Mouse (Mus musculus) limb, embryonic 12.5 days (tissue): ENCODE measurements around the gene Kcnj4. TPM values are rescaled to one million over a fixed set of nuclear protein-coding genes. Genes with fewer than 3 reads are reported as not detected.

Experiments
- ATAC-seq: fragments of 200-750 bp; cut with Nextera tagmentation; 2 replicates; pipeline ENCODE4 v1.8.0; 2017; ENCODE audit warnings: low read depth, moderate TSS enrichment; ENCODE audit not compliant: insufficient number of reproducible peaks, insufficient read depth, low FRiP score, low TSS enrichment
- H3K27ac ChIP-seq: fragments of 300-500 bp; sonication (generic); 2 replicates; pipeline ENCODE4 v1.5.1; 2016; ENCODE audit warnings: mild to moderate bottlenecking, moderate library complexity
- H3K27me3 ChIP-seq: fragments of 300-500 bp; sonication (generic); 2 replicates; pipeline ENCODE4 v1.6.1; 2016; ENCODE audit warnings: mild to moderate bottlenecking, moderate library complexity
- H3K36me3 ChIP-seq: fragments of 300-500 bp; sonication (generic); 2 replicates; pipeline ENCODE4 v1.6.1; 2016; ENCODE audit warnings: mild to moderate bottlenecking, moderate library complexity
- H3K4me1 ChIP-seq: fragments of 300-500 bp; sonication (generic); replicated peaks from 2 replicates; pipeline ENCODE4 v1.6.1; 2016
- H3K4me2 ChIP-seq: fragments of 300-500 bp; sonication (generic); 2 replicates; pipeline ENCODE4 v1.6.1; 2016; ENCODE audit warnings: mild to moderate bottlenecking, moderate library complexity
- H3K4me3 ChIP-seq: fragments of 300-500 bp; sonication (generic); replicated peaks from 2 replicates; pipeline ENCODE4 v1.5.1; 2016; ENCODE audit warnings: mild to moderate bottlenecking
- H3K9ac ChIP-seq: fragments of 300-500 bp; sonication (generic); replicated peaks from 2 replicates; pipeline ENCODE4 v1.6.1; 2016; ENCODE audit warnings: mild to moderate bottlenecking, moderate library complexity
- H3K9me3 ChIP-seq: fragments of 300-500 bp; sonication (generic); 2 replicates; pipeline ENCODE4 v1.6.1; 2016; ENCODE audit warnings: mild to moderate bottlenecking, moderate library complexity
- WGBS: fragments of 180-500 bp; shearing (Covaris S2); methylation state at CpG from one replicate; pipeline ENCODE4 v1.1.7; 2016; 5-methylcytosine and 5-hydroxymethylcytosine counted together
- polyA plus RNA-seq: library from polyadenylated mRNA; unstranded; fragments of >200 nt; fragmentation: Nextera tagmentation; extraction: Ambion mirVana; gene quantifications from 2 replicates; pipeline ENCODE4 v1.2.1, GENCODE M21; 2016

The Kcnj4 gene
- polyA plus RNA-seq, 1 experiment from 2014 or later, result not detected

DNA sequence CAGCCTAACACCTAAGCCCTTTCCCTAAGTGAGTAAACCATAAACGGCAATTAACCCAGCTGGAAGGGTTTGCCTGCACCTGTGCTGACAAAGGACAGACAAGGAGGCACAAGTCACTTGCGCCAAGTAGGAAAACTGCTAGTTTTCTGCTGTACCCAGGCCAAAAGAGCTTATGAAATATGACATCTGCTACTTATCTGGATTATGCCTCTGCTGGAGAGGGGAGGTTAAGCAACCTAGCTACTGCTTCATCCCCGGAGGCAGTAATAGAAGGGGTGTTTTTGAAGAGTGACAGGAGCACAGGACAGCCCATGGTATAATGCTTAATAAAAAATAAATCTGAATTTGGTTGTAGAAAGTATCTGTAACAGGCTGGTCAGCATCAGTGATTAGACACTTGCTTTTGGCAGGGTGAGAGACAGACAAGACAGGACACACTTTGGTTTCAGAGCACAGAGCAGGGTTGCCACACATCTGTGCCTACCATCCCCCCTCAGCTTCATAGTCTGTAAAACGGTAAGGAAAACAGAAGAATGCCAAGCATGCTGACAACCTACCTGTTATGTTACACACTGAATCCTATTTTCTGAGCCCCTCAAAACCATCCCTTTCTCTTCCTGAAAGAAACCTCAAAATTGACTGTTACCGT is 23.1 kb upstream of the Kcnj4 start:
- Histone ChIP-seq H3K4me2 (no peak overlapping the region), H3K27me3 (no peaks in the 10 kb centered on the region), H3K27ac (no peak overlapping the region), H3K36me3 (peaks cover 99% of the 10 kb centered on the region), H3K9ac (no peak overlapping the region), H3K9me3 (no peaks in the 10 kb centered on the region), H3K4me3 (no peak overlapping the region), H3K4me1 (peaks cover 3% of the 10 kb centered on the region; the same call in 1 of the 2 replicates)
- 62% methylated on average over 5 of the region's 5 CpGs for WGBS
- ATAC-seq, result no peak

DNA sequence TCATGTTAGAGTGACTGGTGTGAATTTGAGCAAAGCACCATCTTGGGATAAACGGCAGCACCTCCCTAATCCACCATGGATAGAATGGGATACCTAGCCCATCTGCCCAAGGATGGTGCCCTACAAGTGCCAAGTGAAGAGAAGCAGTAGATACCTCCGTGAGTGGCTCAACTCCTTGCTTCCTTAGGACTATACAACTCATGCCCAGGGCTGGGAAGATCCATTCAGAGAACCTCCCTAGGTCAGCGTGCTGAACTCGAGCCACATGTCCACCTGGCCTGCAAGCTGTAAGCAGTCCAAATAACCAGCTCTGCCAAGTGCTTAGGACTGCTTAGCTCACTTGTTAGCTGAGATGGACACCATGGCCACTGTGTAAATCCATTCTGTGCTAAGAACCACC is 22.2 kb upstream of the Kcnj4 start:
- WGBS, result 79% methylated on average over 4 of the region's 4 CpGs
- no peak overlapping the region for H3K4me3 ChIP-seq
- no peaks in the 10 kb centered on the region for H3K9me3 ChIP-seq
- ATAC-seq, result no peak
- H3K27ac ChIP-seq, result no peak overlapping the region
- no peak overlapping the region for H3K4me2 ChIP-seq
- no peak overlapping the region for H3K9ac ChIP-seq
- H3K36me3 ChIP-seq, result peaks cover 95% of the 10 kb centered on the region
- no peaks in the 10 kb centered on the region for H3K27me3 ChIP-seq
- H3K4me1 ChIP-seq, result peaks cover 3% of the 10 kb centered on the region; the same call in 1 of the 2 replicates

DNA sequence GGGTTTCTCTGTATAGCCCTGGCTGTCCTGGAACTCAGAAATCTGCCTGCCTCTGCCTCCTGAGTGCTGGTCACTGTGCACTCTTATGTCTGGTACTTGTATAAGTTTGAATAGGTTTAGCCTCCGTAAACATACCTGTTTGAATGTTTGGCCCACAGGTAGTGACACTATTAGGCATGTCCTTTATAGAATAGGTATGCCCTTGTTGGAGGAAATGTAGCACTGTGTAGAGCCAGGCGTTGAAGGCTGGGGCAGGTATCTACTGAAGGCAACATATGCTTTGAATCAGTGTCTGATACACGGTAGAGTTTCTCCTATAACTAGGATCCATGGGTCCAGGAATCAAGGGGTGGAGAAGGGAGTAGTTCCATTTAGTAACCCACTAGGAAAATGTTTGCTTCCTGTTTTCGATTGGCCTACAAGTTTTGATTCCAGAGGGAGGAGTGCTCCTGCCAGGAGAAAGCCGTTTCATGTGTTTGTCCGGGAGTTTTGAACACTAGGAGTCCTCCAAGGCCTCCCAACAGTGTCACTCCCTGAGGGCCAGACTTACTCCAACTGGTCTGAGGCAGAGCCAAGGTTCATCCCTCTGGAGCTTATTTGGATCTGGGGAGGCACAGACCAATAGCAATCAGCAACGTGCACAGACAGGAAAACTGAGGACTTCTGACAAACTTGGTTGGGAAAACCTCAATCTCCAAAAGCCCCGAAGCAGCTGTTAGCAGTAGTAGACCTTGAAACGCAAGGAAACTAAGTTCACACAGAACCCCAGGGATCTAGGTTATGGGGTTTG is 21.1 kb upstream of the Kcnj4 start:
- Histone ChIP-seq H3K4me1 (peaks cover 3% of the 10 kb centered on the region; the same call in 1 of the 2 replicates), H3K27me3 (no peaks in the 10 kb centered on the region), H3K4me2 (no peak overlapping the region), H3K27ac (peak overlapping the region; percentile 50), H3K9me3 (no peaks in the 10 kb centered on the region), H3K36me3 (peaks cover 85% of the 10 kb centered on the region), H3K9ac (no peak overlapping the region), H3K4me3 (no peak overlapping the region)
- ATAC-seq, result no peak
- 68% methylated on average over 9 of the region's 9 CpGs for WGBS

DNA sequence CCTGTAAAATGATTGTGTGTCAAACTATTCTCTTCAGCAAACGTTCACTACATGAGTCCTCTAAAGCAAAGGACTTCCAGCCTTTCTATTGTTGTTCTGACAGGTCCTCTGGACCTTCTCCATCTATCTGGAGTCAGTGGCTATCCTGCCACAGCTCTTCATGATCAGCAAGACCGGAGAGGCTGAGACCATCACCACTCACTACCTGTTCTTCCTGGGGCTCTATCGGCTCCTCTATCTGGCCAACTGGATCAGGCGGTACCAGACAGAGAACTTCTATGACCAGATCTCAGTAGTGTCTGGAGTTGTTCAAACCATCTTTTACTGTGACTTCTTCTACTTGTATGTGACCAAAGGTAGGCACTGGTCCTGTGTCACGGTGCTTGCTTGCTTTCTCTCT is 20.5 kb upstream of the Kcnj4 start:
- ATAC-seq, result no peak
- Histone ChIP-seq H3K27ac (no peak overlapping the region), H3K36me3 (peaks cover 79% of the 10 kb centered on the region), H3K4me3 (no peak overlapping the region), H3K27me3 (no peaks in the 10 kb centered on the region), H3K9me3 (no peaks in the 10 kb centered on the region), H3K4me2 (no peak overlapping the region), H3K9ac (no peak overlapping the region), H3K4me1 (peaks cover 3% of the 10 kb centered on the region; the same call in 1 of the 2 replicates)
- 90% methylated on average over 5 of the region's 5 CpGs for WGBS

DNA sequence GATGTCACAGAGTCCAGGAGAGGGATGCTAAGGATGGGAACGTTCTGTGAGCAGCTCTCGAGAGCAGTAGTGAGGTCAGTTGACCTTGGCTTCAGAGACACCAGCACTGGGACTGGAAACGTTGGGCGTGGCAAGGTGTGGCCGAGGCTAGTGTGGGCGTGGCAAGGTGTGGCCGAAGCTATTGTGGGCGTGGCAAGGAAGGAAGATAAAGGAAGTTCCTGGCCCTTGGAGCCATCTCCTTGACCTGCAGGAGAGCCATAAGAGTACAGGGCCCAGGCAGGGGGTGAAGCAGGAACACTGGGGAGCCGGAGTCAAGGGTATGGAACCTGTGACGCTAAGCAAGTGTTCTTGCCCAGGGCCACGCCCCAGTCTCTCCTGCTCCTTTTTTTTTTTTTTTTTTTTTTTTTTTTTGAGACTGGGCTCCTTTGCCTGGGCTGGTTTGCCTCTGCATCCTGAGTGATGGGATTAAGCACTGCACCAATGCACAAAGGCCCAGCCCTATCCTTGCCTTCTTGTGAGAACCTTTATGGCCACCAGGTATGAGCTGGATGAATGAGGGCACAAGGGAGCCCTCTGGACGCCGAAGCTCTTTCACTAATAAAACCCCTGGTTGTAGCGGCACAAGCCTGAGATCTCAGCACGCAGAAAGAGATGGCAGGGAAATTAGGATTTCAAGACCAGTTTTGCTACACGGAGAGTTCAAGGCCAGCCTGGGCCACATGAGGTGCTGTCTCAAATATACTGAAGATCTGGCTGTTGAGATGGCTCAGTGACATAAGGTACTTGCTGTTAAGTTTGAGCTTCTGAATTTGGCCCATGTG is 14.6 kb upstream of the Kcnj4 start:
- H3K4me3 ChIP-seq, result no peak overlapping the region
- H3K9me3 ChIP-seq, result no peaks in the 10 kb centered on the region
- H3K27ac ChIP-seq, result no peak overlapping the region
- ATAC-seq, result no peak
- WGBS, result 42% methylated on average over 16 of the region's 16 CpGs
- H3K9ac ChIP-seq, result no peak overlapping the region
- H3K4me2 ChIP-seq, result no peak overlapping the region
- peaks cover 36% of the 10 kb centered on the region for H3K27me3 ChIP-seq
- peaks cover 18% of the 10 kb centered on the region for H3K4me1 ChIP-seq
- peaks cover 20% of the 10 kb centered on the region for H3K36me3 ChIP-seq

DNA sequence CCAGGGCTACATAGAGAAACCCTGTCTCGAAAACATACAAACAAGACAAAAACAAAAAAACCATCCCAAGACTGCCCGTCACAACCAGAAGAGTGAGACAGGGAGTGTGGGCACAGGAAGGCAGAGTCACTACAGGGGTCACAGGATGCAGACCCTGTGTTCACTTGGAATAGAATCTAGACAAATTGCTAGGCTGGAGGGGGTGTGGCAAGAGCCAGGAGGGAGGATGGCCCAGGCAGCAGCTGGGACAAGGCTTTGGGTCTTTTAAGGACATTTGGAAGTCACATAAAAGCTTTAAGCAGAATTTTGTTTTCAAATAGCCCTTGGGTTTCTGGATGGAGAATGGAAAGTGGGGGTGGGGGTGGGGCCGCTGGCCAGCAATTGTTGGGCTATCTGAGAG is 13.5 kb upstream of the Kcnj4 start:
- ATAC-seq, result no peak
- no peak overlapping the region for H3K27ac ChIP-seq
- H3K9ac ChIP-seq, result no peak overlapping the region
- H3K36me3 ChIP-seq, result peaks cover 10% of the 10 kb centered on the region
- peaks cover 47% of the 10 kb centered on the region for H3K27me3 ChIP-seq
- no peak overlapping the region for H3K4me3 ChIP-seq
- peak overlapping the region; percentile 4 for H3K4me2 ChIP-seq
- 69% methylated on average over 3 of the region's 3 CpGs for WGBS
- no peaks in the 10 kb centered on the region for H3K9me3 ChIP-seq
- peaks cover 25% of the 10 kb centered on the region for H3K4me1 ChIP-seq

DNA sequence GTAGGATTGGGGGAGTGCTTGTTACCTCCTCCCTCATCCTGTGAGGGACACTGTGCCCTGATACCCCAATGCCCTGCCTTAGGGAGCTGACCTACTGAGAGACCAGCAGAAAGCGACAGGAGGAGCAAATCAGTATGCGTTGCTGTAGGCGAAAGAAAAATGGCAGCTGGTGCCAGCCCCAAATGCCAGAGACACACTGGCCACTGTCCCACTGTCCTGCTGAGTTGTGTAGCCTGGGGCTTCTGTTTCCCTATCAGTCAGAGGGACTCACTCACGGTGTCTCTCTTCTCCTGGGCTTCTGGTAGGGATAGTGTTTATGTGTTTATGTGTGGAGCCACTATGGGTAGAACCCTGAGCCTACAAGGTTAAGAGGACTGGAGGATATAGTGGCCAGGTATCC is 12.7 kb upstream of the Kcnj4 start:
- H3K36me3 ChIP-seq, result peaks cover under 1% of the 10 kb centered on the region; the same call in 1 of the 2 replicates
- no peak overlapping the region for H3K9ac ChIP-seq
- H3K27ac ChIP-seq, result no peak overlapping the region
- ATAC-seq, result no peak
- peak overlapping the region; percentile 90 for H3K4me2 ChIP-seq
- peak overlapping the region; percentile 60 for H3K4me3 ChIP-seq
- H3K9me3 ChIP-seq, result no peaks in the 10 kb centered on the region
- 84% methylated on average over 4 of the region's 4 CpGs for WGBS
- H3K4me1 ChIP-seq, result peaks cover 28% of the 10 kb centered on the region
- peaks cover 55% of the 10 kb centered on the region for H3K27me3 ChIP-seq

DNA sequence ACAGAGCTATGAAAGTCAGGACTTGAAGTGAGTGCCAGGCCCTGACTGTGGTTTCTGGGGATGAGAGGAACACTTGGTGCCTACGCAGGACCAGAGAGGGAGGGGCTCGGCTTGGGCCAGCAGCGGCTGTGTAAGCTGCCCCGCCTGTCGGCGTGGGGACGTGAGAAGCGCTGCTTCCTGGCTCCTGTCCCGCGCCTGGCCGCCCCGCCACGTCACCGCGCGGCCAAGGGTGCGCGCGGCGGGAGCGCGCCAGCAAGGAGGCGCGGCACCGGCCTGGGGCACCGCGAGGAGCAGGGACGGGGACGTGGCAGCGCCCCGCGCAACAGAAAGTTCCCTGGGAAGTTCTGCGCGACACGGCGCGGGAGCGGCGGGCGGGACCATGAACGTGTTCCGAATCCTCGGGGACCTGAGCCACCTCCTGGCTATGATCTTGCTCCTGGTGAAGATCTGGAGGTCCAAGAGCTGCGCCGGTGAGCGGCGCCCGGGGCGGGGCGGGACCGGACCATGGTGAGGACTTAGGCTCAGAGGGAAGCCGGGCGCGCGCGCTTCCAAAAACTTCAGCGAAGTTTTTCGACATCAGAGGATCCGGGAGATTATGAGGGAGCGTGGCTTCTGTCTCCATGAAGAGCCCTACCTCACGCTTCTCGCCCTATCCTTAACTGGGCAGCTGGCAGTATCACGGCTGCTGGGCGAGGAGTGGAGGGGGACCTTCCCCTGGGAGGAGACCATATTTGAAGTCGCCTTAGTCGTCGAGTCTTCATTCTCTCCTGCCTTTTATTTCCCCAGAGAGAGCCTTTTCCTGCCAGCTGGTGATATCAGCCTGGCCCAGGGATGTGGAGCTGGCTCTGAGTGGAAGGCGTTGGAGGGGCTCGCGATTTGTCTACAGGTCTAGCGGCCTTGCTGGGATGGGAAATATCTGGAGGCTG is 11.4 kb upstream of the Kcnj4 start, which contains the start of gene Kdelr3:
Kdelr3 (plus strand) TSS at position 241 of the 926 bp plus-strand sequence.
- Histone ChIP-seq H3K4me3 (peak within 1 kb of the TSS; percentile 60), H3K4me2 (peak within 1 kb of the TSS; percentile 90), H3K27ac (no peak within 1 kb of the TSS), H3K9me3 (no peaks in the 10 kb centered on the region), H3K4me1 (peaks cover 38% of the 10 kb centered on the region), H3K36me3 (no peaks in the 10 kb centered on the region), H3K9ac (peak within 1 kb of the TSS; percentile 67), H3K27me3 (peaks cover 67% of the 10 kb centered on the region)
- WGBS, result under 1% methylated on average over 71 of the region's 71 CpGs
- ATAC-seq, result peak; percentile 73

DNA sequence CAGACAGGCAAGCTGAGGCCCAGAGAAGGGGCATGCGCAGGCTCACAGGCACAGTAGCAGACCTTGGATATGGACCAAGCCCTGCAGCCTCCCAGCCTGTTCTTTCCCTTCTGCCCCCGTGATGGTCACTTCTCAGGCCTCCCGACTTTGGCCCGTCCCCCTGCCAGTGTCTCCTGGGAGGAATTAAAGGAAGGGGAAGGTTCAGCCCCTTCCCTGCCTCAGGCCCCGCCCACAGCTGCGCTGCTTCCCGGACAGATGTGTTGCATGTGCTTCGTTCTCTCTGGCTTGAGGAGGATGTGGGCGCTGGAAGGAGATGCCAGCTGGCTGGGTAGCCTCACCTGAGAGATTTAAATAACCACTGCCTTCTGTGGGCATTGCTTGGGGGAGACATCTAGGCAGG is 8.9 kb upstream of the Kcnj4 start:
- no peaks in the 10 kb centered on the region for H3K36me3 ChIP-seq
- H3K27me3 ChIP-seq, result peaks cover 92% of the 10 kb centered on the region
- no peak overlapping the region for H3K9ac ChIP-seq
- 10% methylated on average over 9 of the region's 9 CpGs for WGBS
- H3K9me3 ChIP-seq, result no peaks in the 10 kb centered on the region
- H3K4me2 ChIP-seq, result no peak overlapping the region
- no peak overlapping the region for H3K27ac ChIP-seq
- H3K4me1 ChIP-seq, result peaks cover 41% of the 10 kb centered on the region
- no peak for ATAC-seq
- H3K4me3 ChIP-seq, result no peak overlapping the region

DNA sequence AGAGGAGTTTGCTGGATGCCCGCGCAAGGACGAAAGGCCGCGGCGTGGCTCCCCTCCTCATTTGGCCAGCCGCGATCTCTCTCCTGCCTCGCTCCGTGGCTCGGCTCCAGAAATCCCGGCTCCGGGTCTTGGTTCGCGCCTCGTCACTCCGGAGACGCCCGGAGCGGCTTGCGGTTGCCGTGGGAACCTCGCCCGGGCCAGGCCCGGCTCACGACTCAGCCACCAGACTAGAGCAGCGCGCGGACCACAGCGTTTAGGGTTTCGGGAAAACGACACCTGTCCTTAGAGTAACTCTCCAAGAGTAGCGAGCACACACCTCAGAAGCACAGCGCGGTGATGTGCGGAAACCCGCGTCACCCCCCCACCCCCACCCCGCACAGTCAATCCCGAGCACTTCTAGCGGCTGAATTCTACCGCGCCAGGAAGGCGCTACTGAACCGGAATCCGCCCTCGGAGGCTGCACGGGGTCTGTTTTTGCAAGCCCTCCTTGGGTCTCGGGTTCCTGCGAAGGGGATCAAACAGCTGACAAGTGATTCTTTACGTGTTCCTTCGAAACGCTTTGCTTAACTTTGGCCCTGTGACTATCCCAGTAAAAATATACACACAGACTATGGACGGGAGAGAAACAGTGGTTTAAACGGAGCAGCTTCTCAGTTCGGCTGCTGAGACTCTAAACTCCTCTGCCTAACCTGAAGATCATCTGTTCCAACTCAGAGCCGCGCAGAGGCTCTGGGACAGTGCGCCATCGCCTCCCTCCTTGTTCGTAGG is 6.7 kb upstream of the Kcnj4 start:
- 1% methylated on average over 61 of the region's 61 CpGs for WGBS
- peaks cover 99% of the 10 kb centered on the region for H3K27me3 ChIP-seq
- H3K4me1 ChIP-seq, result peaks cover 24% of the 10 kb centered on the region
- no peak overlapping the region for H3K27ac ChIP-seq
- H3K4me2 ChIP-seq, result peak overlapping the region; percentile 77
- peak overlapping the region; percentile 41 for H3K4me3 ChIP-seq
- H3K9me3 ChIP-seq, result no peaks in the 10 kb centered on the region
- H3K9ac ChIP-seq, result peak overlapping the region; percentile 12
- ATAC-seq, result peak; percentile 75
- no peaks in the 10 kb centered on the region for H3K36me3 ChIP-seq
